Mouse (Mus musculus) forebrain, embryonic 11.5 days (tissue): Measurements from ENCODE around the gene Wdr26. TPM values are rescaled to one million over a fixed set of nuclear protein-coding genes. Genes with fewer than 3 reads are reported as not detected.

ENCODE experiments used
- ATAC-seq: fragments of 200-750 bp; cut with Nextera tagmentation; replicated peaks from 2 replicates; pipeline ENCODE4 v1.8.0; 2017; ENCODE audit warnings: moderate TSS enrichment; ENCODE audit not compliant: low FRiP score
- DNase-seq: peaks from one replicate; pipeline ENCODE4 v3.0.0-alpha.2; 2017; ENCODE audit warnings: low spot score
- H3K27ac ChIP-seq: fragments of 300-500 bp; sonication (generic); 2 replicates; pipeline ENCODE4 v1.5.1; 2014; ENCODE audit warnings: low read depth, low read length
- H3K27me3 ChIP-seq: fragments of 300-500 bp; sonication (generic); 2 replicates; pipeline ENCODE4 v1.6.1; 2014; ENCODE audit warnings: mild to moderate bottlenecking, low read length, mixed read lengths; ENCODE audit not compliant: control insufficient read depth, insufficient read depth
- H3K36me3 ChIP-seq: fragments of 300-500 bp; sonication (generic); 2 replicates; pipeline ENCODE4 v1.6.1; 2014; ENCODE audit warnings: mild to moderate bottlenecking, low read length, moderate library complexity, mixed read lengths; ENCODE audit not compliant: control insufficient read depth, insufficient read depth
- H3K4me1 ChIP-seq: fragments of 300-500 bp; sonication (generic); replicated peaks from 2 replicates; pipeline ENCODE4 v1.6.1; 2014; ENCODE audit warnings: low read length, mixed read lengths; ENCODE audit not compliant: control insufficient read depth, insufficient read depth
- H3K4me2 ChIP-seq: fragments of 300-500 bp; sonication (generic); 2 replicates; pipeline ENCODE4 v1.6.1; 2014; ENCODE audit warnings: low read depth, mild to moderate bottlenecking, low read length, moderate library complexity, mixed read lengths; ENCODE audit not compliant: severe bottlenecking
- H3K4me3 ChIP-seq: fragments of 300-500 bp; sonication (generic); 2 replicates; pipeline ENCODE4 v1.5.1; 2014; ENCODE audit warnings: low read depth, low read length
- H3K9ac ChIP-seq: fragments of 300-500 bp; sonication (generic); 2 replicates; pipeline ENCODE4 v1.6.1; 2014; ENCODE audit warnings: low read length
- H3K9me3 ChIP-seq: fragments of 300-500 bp; sonication (generic); 2 replicates; pipeline ENCODE4 v1.6.1; 2016; ENCODE audit warnings: low read length, mixed read lengths; ENCODE audit not compliant: control insufficient read depth
- WGBS: fragments of 180-500 bp; shearing (Covaris S2); extraction: QIAGEN DNeasy Blood & Tissue Kit; methylation state at CpG from one replicate; pipeline ENCODE4 v1.1.7; 2014; 5-methylcytosine and 5-hydroxymethylcytosine counted together
- polyA plus RNA-seq: library from polyadenylated mRNA; unstranded; fragments of >200 nt; fragmentation: Nextera tagmentation; extraction: Ambion mirVana; gene quantifications from 2 replicates; pipeline ENCODE4 v1.2.1, GENCODE M21; 2014

Gene Wdr26
- polyA plus RNA-seq, 1 experiment from 2014 or later = 34.1 TPM

GRCm38 (mm10) chr1:181245554-181246486 lies 34.0 kb upstream of the Wdr26 start:
- Histone ChIP-seq H3K9ac (no peak overlapping the region), H3K36me3 (no peaks in the 10 kb centered on the region), H3K9me3 (no peaks in the 10 kb centered on the region), H3K27ac (no peak overlapping the region), H3K4me2 (no peak overlapping the region), H3K4me3 (no peak overlapping the region), H3K27me3 (no peaks in the 10 kb centered on the region), H3K4me1 (no peaks in the 10 kb centered on the region)
- DNase-seq (no peak), ATAC-seq (no peak)
- 83% methylated on average over 11 of the region's 11 CpGs for WGBS

GRCm38 (mm10) chr1:181245067-181245466 lies 33.3 kb upstream of the Wdr26 start:
- H3K9ac ChIP-seq = no peak overlapping the region
- no peaks in the 10 kb centered on the region for H3K27me3 ChIP-seq
- no peaks in the 10 kb centered on the region for H3K4me1 ChIP-seq
- H3K4me3 ChIP-seq = no peak overlapping the region
- no peak overlapping the region for H3K4me2 ChIP-seq
- no peak for DNase-seq
- no peaks in the 10 kb centered on the region for H3K36me3 ChIP-seq
- no peak overlapping the region for H3K27ac ChIP-seq
- no peaks in the 10 kb centered on the region for H3K9me3 ChIP-seq
- ATAC-seq = no peak
- WGBS = 93% methylated on average over 2 of the region's 2 CpGs

GRCm38 (mm10) chr1:181241185-181241584 lies 29.4 kb upstream of the Wdr26 start:
- no peak for ATAC-seq
- no peaks in the 10 kb centered on the region for H3K4me1 ChIP-seq

GRCm38 (mm10) chr1:181237332-181237731 lies 25.5 kb upstream of the Wdr26 start:
- no peak overlapping the region for H3K4me3 ChIP-seq
- no peak overlapping the region for H3K9ac ChIP-seq
- no peaks in the 10 kb centered on the region for H3K9me3 ChIP-seq
- DNase-seq (no peak), ATAC-seq (no peak)
- no peaks in the 10 kb centered on the region for H3K36me3 ChIP-seq
- no peak overlapping the region for H3K27ac ChIP-seq
- no peaks in the 10 kb centered on the region for H3K4me1 ChIP-seq
- H3K27me3 ChIP-seq = no peaks in the 10 kb centered on the region
- H3K4me2 ChIP-seq = no peak overlapping the region
- WGBS = 74% methylated on average over 5 of the region's 5 CpGs

More at GRCm38 (mm10) chr1:181241185-181241584, 29.4 kb upstream of the Wdr26 start:
- no peak overlapping the region for H3K27ac ChIP-seq
- 99% methylated on average over 3 of the region's 3 CpGs for WGBS
- H3K36me3 ChIP-seq = no peaks in the 10 kb centered on the region
- no peak overlapping the region for H3K4me3 ChIP-seq
- DNase-seq = no peak
- no peak overlapping the region for H3K4me2 ChIP-seq
- no peaks in the 10 kb centered on the region for H3K27me3 ChIP-seq
- no peak overlapping the region for H3K9ac ChIP-seq
- H3K9me3 ChIP-seq = no peaks in the 10 kb centered on the region

- H3K27me3 ChIP-seq = no peaks in the 10 kb centered on the region
- no peak overlapping the region for H3K4me2 ChIP-seq
- no peaks in the 10 kb centered on the region for H3K4me1 ChIP-seq
- no peaks in the 10 kb centered on the region for H3K9me3 ChIP-seq
- H3K36me3 ChIP-seq = no peaks in the 10 kb centered on the region
- ATAC-seq (no peak), DNase-seq (no peak)
- no peak overlapping the region for H3K9ac ChIP-seq
- no peak overlapping the region for H3K27ac ChIP-seq
- 64% methylated on average over 8 of the region's 8 CpGs for WGBS
- no peak overlapping the region for H3K4me3 ChIP-seq
Measured at GRCm38 (mm10) chr1:181234326-181235035, 22.7 kb upstream of the Wdr26 start.

- 85% methylated on average over 6 of the region's 6 CpGs for WGBS
- no peak overlapping the region for H3K27ac ChIP-seq
Measured at GRCm38 (mm10) chr1:181233734-181234133, 21.9 kb upstream of the Wdr26 start.

GRCm38 (mm10) chr1:181232307-181233027 lies 20.7 kb upstream of the Wdr26 start:
- 26% methylated on average over 8 of the region's 8 CpGs for WGBS
- no peak; the same call in 1 of the 2 replicates for ATAC-seq

More at GRCm38 (mm10) chr1:181233734-181234133, 21.9 kb upstream of the Wdr26 start:
- Histone ChIP-seq H3K36me3 (no peaks in the 10 kb centered on the region), H3K9ac (no peak overlapping the region), H3K27me3 (no peaks in the 10 kb centered on the region), H3K4me1 (no peaks in the 10 kb centered on the region), H3K4me2 (no peak overlapping the region), H3K4me3 (no peak overlapping the region), H3K9me3 (no peaks in the 10 kb centered on the region)
- DNase-seq (no peak), ATAC-seq (no peak)

GRCm38 (mm10) chr1:181231821-181232220 lies 20.0 kb upstream of the Wdr26 start:
- ATAC-seq = no peak
- DNase-seq = no peak
- no peaks in the 10 kb centered on the region for H3K36me3 ChIP-seq
- no peaks in the 10 kb centered on the region for H3K27me3 ChIP-seq
- H3K27ac ChIP-seq = no peak overlapping the region
- H3K9ac ChIP-seq = no peak overlapping the region
- no peaks in the 10 kb centered on the region for H3K9me3 ChIP-seq
- H3K4me3 ChIP-seq = no peak overlapping the region
- no peaks in the 10 kb centered on the region for H3K4me1 ChIP-seq
- no peak overlapping the region for H3K4me2 ChIP-seq
- 92% methylated on average over 9 of the region's 9 CpGs for WGBS

More at GRCm38 (mm10) chr1:181232307-181233027, 20.7 kb upstream of the Wdr26 start:
- peak; percentile 80 for DNase-seq
- Histone ChIP-seq H3K4me2 (no peak overlapping the region), H3K9me3 (no peaks in the 10 kb centered on the region), H3K4me1 (no peaks in the 10 kb centered on the region), H3K36me3 (no peaks in the 10 kb centered on the region), H3K9ac (no peak overlapping the region), H3K27ac (no peak overlapping the region), H3K4me3 (no peak overlapping the region), H3K27me3 (no peaks in the 10 kb centered on the region)
